Mouse (Mus musculus): Measurements from ENCODE around the gene Ctdsp1. TPM values are rescaled to one million over a fixed set of nuclear protein-coding genes. Genes with fewer than 3 reads are reported as not detected.

Ctdsp1 gene
- total RNA-seq, 1 experiment from 2014 or later, result 48.0 TPM

GRCm38 (mm10) chr1:74395290-74395689, 4.0 kb downstream of the Ctdsp1 start:
- no peak for ATAC-seq (replicated peaks; ENCODE audit: low read depth, poor library complexity, severe bottlenecking)

- ATAC-seq (replicated peaks; ENCODE audit: low read depth, poor library complexity, severe bottlenecking), result peak; percentile 5; the same call in 1 of the 2 replicates
Observed at GRCm38 (mm10) chr1:74396456-74397222, 5.3 kb downstream of the Ctdsp1 start.

- ATAC-seq (replicated peaks; ENCODE audit: low read depth, poor library complexity, severe bottlenecking), result peak; percentile 78
Observed at GRCm38 (mm10) chr1:74397268-74397918, 6.1 kb downstream of the Ctdsp1 start.

- ATAC-seq (replicated peaks; ENCODE audit: low read depth, poor library complexity, severe bottlenecking), result peak; percentile 53
Observed at GRCm38 (mm10) chr1:74397919-74398451, 6.7 kb downstream of the Ctdsp1 start.

- ATAC-seq (replicated peaks; ENCODE audit: low read depth, poor library complexity, severe bottlenecking), result no peak
Observed at GRCm38 (mm10) chr1:74400531-74400930, 9.2 kb downstream of the Ctdsp1 start.

- ATAC-seq (replicated peaks; ENCODE audit: low read depth, poor library complexity, severe bottlenecking), result no peak
Observed at GRCm38 (mm10) chr1:74401015-74401702, 9.8 kb downstream of the Ctdsp1 start.

- no peak for ATAC-seq (replicated peaks; ENCODE audit: low read depth, poor library complexity, severe bottlenecking)
Observed at GRCm38 (mm10) chr1:74404206-74404605, 12.9 kb downstream of the Ctdsp1 start.

- ATAC-seq (replicated peaks; ENCODE audit: low read depth, poor library complexity, severe bottlenecking), result no peak
Observed at GRCm38 (mm10) chr1:74408589-74409504, 17.5 kb downstream of the Ctdsp1 start, which contains the start of gene Vil1. Vil1 (plus strand) TSS chr1:74409376.

GRCm38 (mm10) chr1:74411753-74412325, 20.5 kb downstream of the Ctdsp1 start:
- no peak for ATAC-seq (replicated peaks; ENCODE audit: low read depth, poor library complexity, severe bottlenecking)

GRCm38 (mm10) chr1:74412711-74413110, 21.4 kb downstream of the Ctdsp1 start:
- ATAC-seq (replicated peaks; ENCODE audit: low read depth, poor library complexity, severe bottlenecking), result no peak

GRCm38 (mm10) chr1:74415143-74415542, 23.8 kb downstream of the Ctdsp1 start:
- peak; percentile 82 for ATAC-seq (replicated peaks; ENCODE audit: low read depth, poor library complexity, severe bottlenecking)

GRCm38 (mm10) chr1:74418747-74419439, 27.6 kb downstream of the Ctdsp1 start:
- ATAC-seq (replicated peaks; ENCODE audit: low read depth, poor library complexity, severe bottlenecking), result no peak

GRCm38 (mm10) chr1:74419440-74419794, 28.1 kb downstream of the Ctdsp1 start:
- no peak for ATAC-seq (replicated peaks; ENCODE audit: low read depth, poor library complexity, severe bottlenecking)

GRCm38 (mm10) chr1:74423147-74423546, 31.8 kb downstream of the Ctdsp1 start:
- no peak for ATAC-seq (replicated peaks; ENCODE audit: low read depth, poor library complexity, severe bottlenecking)

- ATAC-seq (replicated peaks; ENCODE audit: low read depth, poor library complexity, severe bottlenecking), result peak; percentile 33; the same call in 1 of the 2 replicates
Observed at GRCm38 (mm10) chr1:74425845-74426244, 34.5 kb downstream of the Ctdsp1 start.

- ATAC-seq (replicated peaks; ENCODE audit: low read depth, poor library complexity, severe bottlenecking), result no peak
Observed at GRCm38 (mm10) chr1:74433220-74433619, 41.9 kb downstream of the Ctdsp1 start.

- ATAC-seq (replicated peaks; ENCODE audit: low read depth, poor library complexity, severe bottlenecking), result 0 out of 2 replicates have a peak, but pooled peaks have one; percentile 10
Observed at GRCm38 (mm10) chr1:74434596-74434995, 43.3 kb downstream of the Ctdsp1 start.

- peak; percentile 67 for ATAC-seq (replicated peaks; ENCODE audit: low read depth, poor library complexity, severe bottlenecking)
Observed at GRCm38 (mm10) chr1:74435563-74435962, 44.3 kb downstream of the Ctdsp1 start.

Measured in common myeloid progenitor, adult 5-6 weeks (primary cell).